ENCODE assay signal across 8 mouse cellular contexts in genomic region chr5:140764921-140765613, GRCm38 (mm10). TPM values are rescaled to one million over a fixed set of nuclear protein-coding genes. Genes with fewer than 3 reads are reported as not detected.
DNase-seq lines count a peak whose midpoint lies in the region; ATAC-seq and TF ChIP-seq lines count a peak whose summit lies in the region.

No protein-coding gene starts in this region.

- DNase-seq in adipocyte (ENCODE audit: low spot score): peak; percentile 76
- peak; percentile 41 for DNase-seq in heart, postnatal 4 days
- no peak for DNase-seq in liver, embryonic 14.5 days (ENCODE audit: low read depth in 3 of 3, low spot score in 3 of 3)
- DNase-seq in frontal cortex, postnatal 14 days (ENCODE audit: low spot score in 2 of 2): no peak
- no peak for DNase-seq in urinary bladder, postnatal 25 days (ENCODE audit: low spot score)
- no peak for DNase-seq in cerebellum, adult 11-12 months

- H3K36me3 ChIP-seq in liver, embryonic 14.5 days (replicated peaks; ENCODE audit: control insufficient read depth, insufficient read depth, low read depth): peaks cover 5% of the 10 kb centered on the region
- peaks cover 23% of the 10 kb centered on the region for H3K36me3 ChIP-seq in midbrain, embryonic 13.5 days

- peak overlapping the region; percentile 35 for H3K27ac ChIP-seq in bone marrow, adult 2 months (ENCODE audit: control insufficient read depth, insufficient read depth, low read depth, low read length, poor library complexity)
- no peak overlapping the region for H3K27ac ChIP-seq in liver, embryonic 14.5 days
- no peak overlapping the region for H3K27ac ChIP-seq in midbrain, embryonic 13.5 days

- no peak for TF ChIP-seq EP300 in liver, embryonic 14.5 days (IDR thresholded peaks at IDR 0.05; ENCODE audit: low read depth)

- WGBS in bone marrow, adult 2 months: 25% methylated on average over 6 of the region's 6 CpGs
- 35% methylated on average over 6 of the region's 6 CpGs for WGBS in liver, embryonic 14.5 days (ENCODE audit: insufficient replicate concordance)
- WGBS in midbrain, embryonic 13.5 days: 74% methylated on average over 6 of the region's 6 CpGs

- no peaks in the 10 kb centered on the region for H3K27me3 ChIP-seq in liver, embryonic 14.5 days (ENCODE audit: control insufficient read depth, insufficient read depth, low read length)
- H3K27me3 ChIP-seq in midbrain, embryonic 13.5 days: no peaks in the 10 kb centered on the region

- H3K4me2 ChIP-seq in liver, embryonic 14.5 days (ENCODE audit: low read depth): no peak overlapping the region
- no peak overlapping the region for H3K4me2 ChIP-seq in midbrain, embryonic 13.5 days (replicated peaks)

- TF ChIP-seq POLR2A in bone marrow, adult 2 months (IDR thresholded peaks at IDR 0.05; ENCODE audit: borderline replicate concordance, control insufficient read depth, low read depth, low read length): no peak

- peaks cover 13% of the 10 kb centered on the region for H3K4me1 ChIP-seq in bone marrow, adult 2 months (ENCODE audit: control insufficient read depth, insufficient read depth, low read length)
- H3K4me1 ChIP-seq in liver, embryonic 14.5 days (replicated peaks; ENCODE audit: control insufficient read depth in 2 of 2, insufficient read depth in 2 of 2, low read length in 1 of 2): peaks cover 0 to 21% of the 10 kb centered on the region in 2 experiments; a peak in 3 of 4 replicates
- H3K4me1 ChIP-seq in midbrain, embryonic 13.5 days (replicated peaks): peaks cover 29% of the 10 kb centered on the region

- no peak overlapping the region for H3K9ac ChIP-seq in liver, embryonic 14.5 days (replicated peaks)
- no peak overlapping the region for H3K9ac ChIP-seq in midbrain, embryonic 13.5 days (replicated peaks)

- TF ChIP-seq CTCF in bone marrow, adult 2 months (IDR thresholded peaks at IDR 0.05; ENCODE audit: control insufficient read depth, insufficient read depth, low read length): no peak
- no peak for TF ChIP-seq CTCF in liver, embryonic 14.5 days (IDR thresholded peaks at IDR 0.05; ENCODE audit: low read depth)

- no peaks in the 10 kb centered on the region for H3K9me3 ChIP-seq in liver, embryonic 14.5 days (ENCODE audit: control insufficient read depth, low read length)
- no peaks in the 10 kb centered on the region for H3K9me3 ChIP-seq in midbrain, embryonic 13.5 days

- ATAC-seq in liver, embryonic 14.5 days (ENCODE audit: insufficient read depth): peak; percentile 29
- ATAC-seq in midbrain, embryonic 13.5 days: no peak

- H3K4me3 ChIP-seq in bone marrow, adult 2 months (replicated peaks; ENCODE audit: control insufficient read depth, low read depth, low read length): no peak overlapping the region
- no peak overlapping the region for H3K4me3 ChIP-seq in liver, embryonic 14.5 days (ENCODE audit: insufficient read depth in 1 of 2, low read depth in 2 of 2, low read length in 2 of 2)
- no peak overlapping the region for H3K4me3 ChIP-seq in midbrain, embryonic 13.5 days (replicated peaks)

RNA-seq across cellular contexts. Expression of gene Amz1, which starts 41.1 kb away (rescaled TPM):
- 2.7 and 3.5 TPM in 2 replicates for polyA plus RNA-seq in bone marrow, adult 2 months (2011; ENCODE audit: insufficient read depth, insufficient read length, low replicate concordance, missing spikeins)
- total RNA-seq in heart, postnatal 4 days (2021): 1 to 10 TPM in 1 of 2 experiments, under 1 TPM in 1; 0.93 to 1.5 TPM
- polyA plus RNA-seq in liver, embryonic 14.5 days (2012; rRNA removed): 0.60 and 0.65 TPM in 2 replicates
- 0.72 and 1.4 TPM in 2 replicates for polyA plus RNA-seq in liver, embryonic 14.5 days (2014; fragmentation: Nextera tagmentation; extraction: Ambion mirVana)
- 2.1 and 3.2 TPM in 2 replicates for polyA plus RNA-seq in midbrain, embryonic 13.5 days (2015; fragmentation: Nextera tagmentation; extraction: Ambion mirVana)

Comparison
In these comparisons a context has a peak if more than half of its experiments do, and no peak if none do; other contexts are left out.
1. DNase-seq: peak in adipocyte (single experiment) and heart, postnatal 4 days (single experiment); none in liver, embryonic 14.5 days (0 of 3), frontal cortex, postnatal 14 days (0 of 2), urinary bladder, postnatal 25 days (single experiment) and cerebellum, adult 11-12 months (single experiment).